Mouse (Mus musculus): Measurements from ENCODE around the gene Gcn1l1.

Gene Gcn1l1

GRCm38 (mm10) chr5:115656677-115657076 is 91.6 kb downstream of the Gcn1l1 start:
- no peak for DNase-seq (ENCODE audit: low spot score in 2 of 2)

DNA sequence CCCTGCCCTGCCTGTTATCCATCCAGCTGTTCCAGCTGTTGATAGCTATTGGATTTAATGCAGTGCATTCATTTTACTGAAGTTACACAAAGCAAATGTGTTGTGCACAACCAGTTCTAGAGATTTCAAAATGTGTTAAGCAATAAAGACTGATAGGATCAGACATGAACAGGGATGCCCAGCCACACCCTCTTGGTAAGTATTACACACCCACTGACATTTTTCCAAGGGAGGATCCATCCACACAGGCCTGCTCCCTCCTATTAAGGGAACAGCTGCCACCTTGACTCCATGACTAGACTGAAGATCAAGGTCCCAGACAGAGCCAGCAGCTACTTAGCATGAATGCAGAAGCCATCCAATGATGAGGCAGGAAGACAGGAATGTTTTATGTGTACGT is 92.2 kb downstream of the Gcn1l1 start:
- DNase-seq (ENCODE audit: low spot score in 2 of 2): no peak

DNA sequence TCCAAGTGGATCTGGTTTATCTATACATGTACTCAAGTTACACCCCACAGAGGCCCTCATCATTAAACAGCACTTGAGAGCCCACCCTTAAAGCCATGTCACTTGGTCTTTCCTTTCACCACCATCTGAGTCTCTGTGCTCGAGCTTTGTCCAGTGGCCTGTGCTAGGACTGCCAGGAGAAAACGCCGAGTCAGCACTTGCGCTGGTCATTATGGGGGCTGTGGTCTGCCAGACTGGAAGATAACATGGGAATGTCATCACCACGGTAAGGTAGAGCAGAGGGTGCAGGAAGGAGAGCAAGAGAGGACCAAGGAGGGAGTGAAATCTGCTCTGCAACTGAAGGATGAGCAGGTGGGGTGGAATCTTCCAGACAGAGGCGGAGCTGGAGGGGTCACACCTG is 93.3 kb downstream of the Gcn1l1 start:
- DNase-seq (ENCODE audit: low spot score in 2 of 2): no peak

- no peak for DNase-seq (ENCODE audit: low spot score in 2 of 2)
These were observed 97.6 kb downstream of the Gcn1l1 start for GRCm38 (mm10) chr5:115662658-115663057.

DNA sequence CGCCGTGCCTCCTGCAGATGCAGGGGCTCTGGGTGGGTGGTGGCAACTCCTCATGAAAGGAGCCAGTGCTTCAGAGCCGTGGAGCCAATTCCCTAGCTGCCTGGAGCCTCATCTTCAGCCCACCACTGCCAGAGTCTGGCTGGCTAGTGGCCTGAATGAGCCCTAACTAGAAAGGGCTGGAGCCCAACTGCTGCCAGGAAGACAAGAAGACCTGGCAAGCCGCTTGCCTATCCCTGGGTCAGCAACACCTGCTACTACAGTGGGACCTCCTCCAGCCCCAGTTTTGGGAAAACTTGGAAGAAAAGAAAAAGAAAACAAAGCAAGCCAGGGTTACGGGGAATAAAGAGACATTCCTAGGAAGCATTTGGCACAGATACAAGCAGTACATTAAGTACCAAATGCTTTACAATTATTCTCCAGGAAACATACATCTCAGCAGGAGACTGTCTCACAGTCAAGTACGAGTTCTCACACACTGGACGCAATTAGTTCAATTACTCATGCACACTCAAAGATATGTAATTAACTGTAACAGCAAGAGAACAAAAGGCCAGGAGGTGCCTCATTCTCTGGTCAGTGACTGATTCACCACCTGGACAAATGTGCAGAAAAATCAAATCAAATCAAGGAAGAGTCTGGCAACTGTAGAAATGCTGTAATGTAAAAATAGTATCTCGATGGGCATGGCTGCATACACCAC is 101.5 kb downstream of the Gcn1l1 start:
- DNase-seq (ENCODE audit: low spot score in 2 of 2): no peak

- no peak for DNase-seq (ENCODE audit: low spot score in 2 of 2)
These were observed 102.2 kb downstream of the Gcn1l1 start for GRCm38 (mm10) chr5:115667210-115667609.

GRCm38 (mm10) chr5:115667894-115668293 is 102.8 kb downstream of the Gcn1l1 start:
- DNase-seq (ENCODE audit: low spot score in 2 of 2): no peak

DNA sequence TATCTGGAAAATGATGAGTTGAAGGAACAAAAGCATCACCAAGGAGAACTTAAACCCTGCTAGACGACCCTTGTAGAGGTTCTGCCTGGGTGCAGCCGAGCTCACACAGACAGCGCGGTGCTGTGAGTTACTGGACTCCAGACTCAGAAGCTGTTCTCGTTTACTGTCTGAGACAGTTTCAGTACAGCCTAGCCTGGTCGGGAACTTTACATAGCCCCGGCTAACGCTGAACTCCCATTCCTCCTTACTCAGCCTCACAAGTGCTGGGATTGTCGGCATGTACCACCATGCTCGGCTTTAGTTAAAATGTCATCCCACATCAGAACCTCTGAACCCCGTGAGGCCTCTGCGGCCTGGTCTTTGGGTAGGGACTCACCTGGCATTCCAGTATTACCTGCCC is 103.9 kb downstream of the Gcn1l1 start:
- no peak for DNase-seq (ENCODE audit: low spot score in 2 of 2)

- no peak for DNase-seq (ENCODE audit: low spot score in 2 of 2)
These were observed 104.9 kb downstream of the Gcn1l1 start for GRCm38 (mm10) chr5:115669974-115670373.

GRCm38 (mm10) chr5:115670406-115670805 is 105.4 kb downstream of the Gcn1l1 start:
- no peak for DNase-seq (ENCODE audit: low spot score in 2 of 2)

DNA sequence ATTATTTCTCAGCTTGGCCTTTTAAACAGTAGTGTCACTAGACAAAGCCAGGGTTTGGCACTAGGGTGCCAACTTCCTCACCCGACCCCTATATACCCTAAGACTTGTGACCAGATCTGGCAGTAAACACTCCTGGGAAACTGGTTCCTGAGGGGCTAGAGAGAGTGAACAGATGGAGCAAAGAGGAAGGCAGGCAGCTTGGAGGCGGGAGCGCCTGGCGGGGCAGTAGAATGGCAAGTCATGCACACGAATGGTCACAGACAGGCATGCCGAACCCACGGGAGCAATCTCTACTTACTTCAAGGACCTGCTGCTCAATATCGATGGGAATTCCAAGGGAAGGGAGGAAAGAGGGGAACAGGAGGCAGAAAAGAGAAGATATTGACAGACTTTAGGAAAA is 106.8 kb downstream of the Gcn1l1 start:
- DNase-seq (ENCODE audit: low spot score in 2 of 2): no peak

Data from frontal cortex, postnatal 14 days (tissue).